Mouse (Mus musculus): ENCODE data around the gene Prr5l. TPM values are rescaled to one million over a fixed set of nuclear protein-coding genes. Genes with fewer than 3 reads are reported as not detected.

Prr5l gene
- polyA plus RNA-seq, 2 experiments: 1.4 to 1.7 TPM

DNA sequence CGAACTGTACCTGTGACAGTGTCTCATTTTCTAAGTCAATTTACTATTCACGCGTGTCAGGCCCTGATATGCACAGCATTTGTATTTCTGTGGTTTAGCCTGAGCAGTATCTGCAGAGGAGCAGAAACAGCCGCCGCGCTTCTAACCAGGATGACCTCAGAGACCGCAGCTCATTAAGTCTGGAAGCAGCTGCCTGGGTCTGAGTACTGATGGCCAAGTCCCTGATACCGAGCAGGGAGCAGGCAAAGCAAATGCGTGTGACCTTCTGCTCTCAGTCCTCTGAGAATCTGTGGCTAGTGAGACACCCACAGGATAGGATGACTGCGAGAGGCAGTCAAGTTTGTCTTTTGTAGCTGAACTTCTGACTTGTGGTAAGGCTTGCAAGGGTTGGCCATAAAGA is 120.4 kb downstream of the Prr5l start:
- no peak overlapping the region for H3K4me2 ChIP-seq (ENCODE audit: low read depth)
- WGBS (ENCODE audit: insufficient replicate concordance): 9% methylated on average over 10 of the region's 10 CpGs
- H3K27me3 ChIP-seq (ENCODE audit: control insufficient read depth, insufficient read depth, low read length): no peaks in the 10 kb centered on the region
- ATAC-seq (ENCODE audit: insufficient read depth) (peak; percentile 62), DNase-seq (ENCODE audit: low read depth in 3 of 3, low spot score in 3 of 3) (peak in 1 of 3 experiments; percentile 7)
- H3K4me3 ChIP-seq (ENCODE audit: insufficient read depth in 1 of 2, low read depth in 2 of 2, low read length in 2 of 2): no peak overlapping the region
- peaks cover 0 to 13% of the 10 kb centered on the region in 2 experiments; a peak in 2 of 4 replicates for H3K4me1 ChIP-seq (replicated peaks; ENCODE audit: control insufficient read depth in 2 of 2, insufficient read depth in 2 of 2, low read length in 1 of 2)
- TF ChIP-seq CTCF (IDR thresholded peaks at IDR 0.05; ENCODE audit: low read depth): no peak
- TF ChIP-seq EP300 (IDR thresholded peaks at IDR 0.05; ENCODE audit: low read depth): no peak
- H3K9me3 ChIP-seq (ENCODE audit: control insufficient read depth, low read length): no peaks in the 10 kb centered on the region
- no peak overlapping the region for H3K27ac ChIP-seq
- no peaks in the 10 kb centered on the region for H3K36me3 ChIP-seq (replicated peaks; ENCODE audit: control insufficient read depth, insufficient read depth, low read depth)
- no peak overlapping the region for H3K9ac ChIP-seq (replicated peaks)

DNA sequence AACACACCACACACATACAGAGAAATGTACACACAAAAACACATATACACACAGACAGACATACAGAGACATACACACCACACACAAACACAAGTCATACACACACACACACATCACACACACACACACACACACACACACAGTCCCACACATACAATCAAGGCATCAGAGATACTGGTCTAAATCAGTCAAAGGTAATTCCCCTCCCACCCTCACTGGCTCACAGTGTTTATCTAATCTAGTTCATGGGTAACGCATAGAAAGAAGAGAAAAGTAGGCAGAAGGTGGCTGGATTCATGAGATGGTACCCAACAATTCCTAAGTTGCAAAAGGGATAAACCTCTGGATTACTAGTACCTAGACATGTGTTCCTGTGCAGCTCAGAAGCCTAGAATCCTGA is 120.9 kb downstream of the Prr5l start:
- no peak overlapping the region for H3K4me3 ChIP-seq (ENCODE audit: insufficient read depth in 1 of 2, low read depth in 2 of 2, low read length in 2 of 2)
- DNase-seq (ENCODE audit: low read depth in 3 of 3, low spot score in 3 of 3): no peak
- H3K36me3 ChIP-seq (replicated peaks; ENCODE audit: control insufficient read depth, insufficient read depth, low read depth): no peaks in the 10 kb centered on the region
- peaks cover 0 to 13% of the 10 kb centered on the region in 2 experiments; a peak in 2 of 4 replicates for H3K4me1 ChIP-seq (replicated peaks; ENCODE audit: control insufficient read depth in 2 of 2, insufficient read depth in 2 of 2, low read length in 1 of 2)
- H3K27ac ChIP-seq: no peak overlapping the region
- 22% methylated on average over 1 of the region's 1 CpGs for WGBS (ENCODE audit: insufficient replicate concordance)
- TF ChIP-seq EP300 (IDR thresholded peaks at IDR 0.05; ENCODE audit: low read depth) (no peak), CTCF (IDR thresholded peaks at IDR 0.05; ENCODE audit: low read depth) (no peak)
- H3K27me3 ChIP-seq (ENCODE audit: control insufficient read depth, insufficient read depth, low read length): no peaks in the 10 kb centered on the region
- H3K9ac ChIP-seq (replicated peaks): no peak overlapping the region
- no peak for ATAC-seq (ENCODE audit: insufficient read depth)
- no peaks in the 10 kb centered on the region for H3K9me3 ChIP-seq (ENCODE audit: control insufficient read depth, low read length)
- no peak overlapping the region for H3K4me2 ChIP-seq (ENCODE audit: low read depth)

DNA sequence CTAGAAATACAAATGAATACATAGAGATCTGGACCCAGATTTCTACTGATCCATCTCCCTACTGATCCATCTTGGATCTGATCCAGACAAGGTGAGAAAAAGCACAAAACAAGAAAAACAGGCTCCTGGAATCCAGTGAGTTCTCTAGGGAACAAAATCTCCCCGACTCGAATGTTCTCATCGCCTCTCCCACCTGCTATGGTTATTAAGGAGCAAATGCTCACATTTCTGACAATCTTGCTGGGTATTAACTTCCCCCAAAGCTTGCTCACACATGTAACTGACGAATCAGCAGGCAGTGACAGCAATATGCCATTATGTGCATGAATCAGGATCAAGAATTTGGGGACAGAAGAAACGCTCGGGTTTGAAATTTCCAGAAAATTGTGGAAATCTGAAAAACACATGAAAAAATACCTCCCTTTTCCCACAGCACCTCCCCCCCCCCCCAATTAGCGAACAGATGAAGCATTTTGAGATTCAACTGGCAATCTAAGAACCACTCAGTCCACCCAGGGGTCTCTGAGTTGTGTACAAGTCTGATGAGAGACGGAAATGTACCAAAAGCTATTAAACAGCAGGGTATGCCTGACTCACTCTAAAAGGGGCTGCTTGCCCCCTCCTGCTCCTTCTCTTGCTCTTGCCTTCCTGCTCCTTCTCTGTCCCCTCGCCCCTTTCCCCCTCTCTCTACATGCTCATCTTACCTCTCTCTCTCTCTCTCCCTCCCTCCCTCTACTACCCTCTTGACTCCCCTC is 123.1 kb downstream of the Prr5l start:
- no peak for ATAC-seq (ENCODE audit: insufficient read depth)
- Histone ChIP-seq H3K4me2 (ENCODE audit: low read depth) (no peak overlapping the region), H3K9ac (replicated peaks) (no peak overlapping the region), H3K4me1 (replicated peaks; ENCODE audit: control insufficient read depth in 2 of 2, insufficient read depth in 2 of 2, low read length in 1 of 2) (peaks cover 0 to 13% of the 10 kb centered on the region in 2 experiments; a peak in 2 of 4 replicates), H3K27me3 (ENCODE audit: control insufficient read depth, insufficient read depth, low read length) (no peaks in the 10 kb centered on the region), H3K4me3 (ENCODE audit: insufficient read depth in 1 of 2, low read depth in 2 of 2, low read length in 2 of 2) (no peak overlapping the region), H3K36me3 (replicated peaks; ENCODE audit: control insufficient read depth, insufficient read depth, low read depth) (no peaks in the 10 kb centered on the region), H3K9me3 (ENCODE audit: control insufficient read depth, low read length) (no peaks in the 10 kb centered on the region), H3K27ac (no peak overlapping the region)
- no peak for DNase-seq (ENCODE audit: low read depth in 3 of 3, low spot score in 3 of 3)
- WGBS (ENCODE audit: insufficient replicate concordance): 57% methylated on average over 9 of the region's 9 CpGs
- TF ChIP-seq EP300 (IDR thresholded peaks at IDR 0.05; ENCODE audit: low read depth) (no peak), CTCF (IDR thresholded peaks at IDR 0.05; ENCODE audit: low read depth) (no peak)

DNA sequence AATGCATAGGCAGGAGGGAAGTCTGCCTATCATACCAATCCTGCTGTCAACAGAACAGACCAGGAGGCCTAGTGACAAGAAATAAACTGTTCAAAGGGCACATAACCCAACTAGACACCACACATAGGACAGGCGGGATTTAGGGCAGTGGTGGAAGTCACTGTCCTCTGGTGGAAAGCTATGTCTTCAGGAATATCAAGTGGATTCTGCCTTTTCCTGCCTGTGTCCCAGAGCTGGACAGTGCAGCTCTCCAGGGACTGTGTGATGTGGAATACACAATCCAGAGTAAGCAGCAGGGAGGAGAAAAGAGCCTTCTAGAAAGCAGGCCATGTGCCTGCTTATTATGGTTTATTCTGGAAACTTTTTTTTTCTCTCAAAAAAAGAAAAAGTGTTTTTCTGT is 125.0 kb downstream of the Prr5l start:
- Histone ChIP-seq H3K36me3 (replicated peaks; ENCODE audit: control insufficient read depth, insufficient read depth, low read depth) (no peaks in the 10 kb centered on the region), H3K9ac (replicated peaks) (no peak overlapping the region), H3K27me3 (ENCODE audit: control insufficient read depth, insufficient read depth, low read length) (no peaks in the 10 kb centered on the region), H3K4me3 (ENCODE audit: insufficient read depth in 1 of 2, low read depth in 2 of 2, low read length in 2 of 2) (no peak overlapping the region), H3K4me1 (replicated peaks; ENCODE audit: control insufficient read depth in 2 of 2, insufficient read depth in 2 of 2, low read length in 1 of 2) (peaks cover 0 to 8% of the 10 kb centered on the region in 2 experiments; a peak in 2 of 4 replicates), H3K9me3 (ENCODE audit: control insufficient read depth, low read length) (no peaks in the 10 kb centered on the region), H3K4me2 (ENCODE audit: low read depth) (no peak overlapping the region), H3K27ac (no peak overlapping the region)
- 50% methylated on average over 1 of the region's 1 CpGs for WGBS (ENCODE audit: insufficient replicate concordance)
- DNase-seq (ENCODE audit: low read depth in 3 of 3, low spot score in 3 of 3): no peak
- TF ChIP-seq EP300 (IDR thresholded peaks at IDR 0.05; ENCODE audit: low read depth) (no peak), CTCF (IDR thresholded peaks at IDR 0.05; ENCODE audit: low read depth) (no peak)
- no peak for ATAC-seq (ENCODE audit: insufficient read depth)

DNA sequence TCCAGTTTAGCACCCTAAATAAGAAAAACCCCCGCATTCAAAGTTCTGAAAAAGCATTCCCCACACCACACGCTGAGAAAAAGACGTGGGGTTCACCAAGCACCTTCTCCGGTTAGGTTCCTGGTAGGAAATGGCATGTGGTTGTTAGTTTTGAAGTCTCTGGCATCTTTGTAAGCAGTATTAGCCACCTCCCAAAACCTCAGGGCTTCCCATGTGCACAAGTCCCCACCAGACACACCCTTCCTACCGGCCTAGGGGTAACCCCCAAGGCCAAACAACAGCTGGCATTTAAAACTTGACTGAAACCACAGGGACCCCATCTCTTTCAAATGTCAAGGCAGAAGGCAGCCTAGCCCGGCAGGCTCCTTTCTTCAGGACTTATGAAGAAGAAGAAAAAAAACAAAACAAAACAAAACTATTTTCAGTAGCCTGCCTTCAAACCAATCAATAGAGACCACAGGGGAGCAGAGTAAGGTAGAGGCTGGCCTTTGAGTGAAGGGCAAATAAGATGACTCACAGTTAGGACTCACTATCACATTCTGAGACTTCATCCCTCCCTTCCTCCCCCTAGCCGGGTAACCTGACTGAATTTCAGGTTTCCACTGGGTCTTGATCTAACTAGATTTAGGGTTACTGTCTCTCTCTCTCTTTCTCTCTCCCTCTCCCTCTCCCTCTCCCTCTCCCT is 126.6 kb downstream of the Prr5l start:
- no peaks in the 10 kb centered on the region for H3K36me3 ChIP-seq (replicated peaks; ENCODE audit: control insufficient read depth, insufficient read depth, low read depth)
- no peak for TF ChIP-seq EP300 (IDR thresholded peaks at IDR 0.05; ENCODE audit: low read depth)
- no peak for TF ChIP-seq CTCF (IDR thresholded peaks at IDR 0.05; ENCODE audit: low read depth)

More for the DNA sequence above, 126.6 kb downstream of the Prr5l start:
- Histone ChIP-seq H3K4me3 (ENCODE audit: insufficient read depth in 1 of 2, low read depth in 2 of 2, low read length in 2 of 2) (no peak overlapping the region), H3K27ac (no peak overlapping the region), H3K4me1 (replicated peaks; ENCODE audit: control insufficient read depth in 2 of 2, insufficient read depth in 2 of 2, low read length in 1 of 2) (0 out of 4 replicates have a peak, but pooled peaks cover 0 to 2% of the 10 kb centered on the region in 2 experiments), H3K9ac (replicated peaks) (no peak overlapping the region), H3K27me3 (ENCODE audit: control insufficient read depth, insufficient read depth, low read length) (no peaks in the 10 kb centered on the region), H3K4me2 (ENCODE audit: low read depth) (no peak overlapping the region), H3K9me3 (ENCODE audit: control insufficient read depth, low read length) (no peaks in the 10 kb centered on the region)
- DNase-seq (ENCODE audit: low read depth in 3 of 3, low spot score in 3 of 3) (no peak), ATAC-seq (ENCODE audit: insufficient read depth) (no peak)
- WGBS (ENCODE audit: insufficient replicate concordance): 12% methylated on average over 7 of the region's 7 CpGs
